Mouse (Mus musculus) heart, embryonic 14.5 days (tissue): Measurements from ENCODE around the gene Gm45713. TPM values are rescaled to one million over a fixed set of nuclear protein-coding genes. Genes with fewer than 3 reads are reported as not detected.

ENCODE experiments used
- ATAC-seq: fragments of 200-750 bp; cut with Nextera tagmentation; 2 replicates; pipeline ENCODE4 v1.8.0; 2017; ENCODE audit warnings: low read depth, moderate TSS enrichment; ENCODE audit not compliant: insufficient number of reproducible peaks, insufficient read depth, low FRiP score
- H3K27ac ChIP-seq, 2 experiments: fragments of 200-500 bp in 1 of 2; fragments of 300-500 bp in 1 of 2; sonication (generic) in 1 of 2; replicated peaks in 1 of 2; 2 replicates each; pipeline ENCODE4 v1.5.1; 2012 to 2014; ENCODE audit warnings: low read depth in 2 of 2, low read length in 2 of 2, control low read depth in 1 of 2, mild to moderate bottlenecking in 1 of 2, mixed read lengths in 1 of 2; ENCODE audit not compliant: control insufficient read depth in 1 of 2, insufficient read depth in 1 of 2
- H3K27me3 ChIP-seq: fragments of 300-500 bp; sonication (generic); 2 replicates; pipeline ENCODE4 v1.6.1; 2014; ENCODE audit warnings: mild to moderate bottlenecking, low read length, control low read depth; ENCODE audit not compliant: control insufficient read depth, insufficient read depth
- H3K36me3 ChIP-seq: fragments of 300-500 bp; sonication (generic); 2 replicates; pipeline ENCODE4 v1.6.1; 2014; ENCODE audit warnings: mild to moderate bottlenecking, control low read depth, low read length, mixed read lengths; ENCODE audit not compliant: control insufficient read depth, insufficient read depth
- H3K4me1 ChIP-seq, 2 experiments: fragments of 200-500 bp in 1 of 2; fragments of 300-500 bp in 1 of 2; sonication (generic) in 1 of 2; 2 replicates each; pipeline ENCODE4 v1.6.1; 2012 to 2014; ENCODE audit warnings: low read length in 2 of 2, control low read depth in 1 of 2, mixed read lengths in 1 of 2; ENCODE audit not compliant: control insufficient read depth in 2 of 2, insufficient read depth in 2 of 2
- H3K4me2 ChIP-seq: fragments of 300-500 bp; sonication (generic); 2 replicates; pipeline ENCODE4 v1.6.1; 2014; ENCODE audit warnings: mild to moderate bottlenecking, low read length
- H3K4me3 ChIP-seq, 2 experiments: fragments of 200-500 bp in 1 of 2; fragments of 300-500 bp in 1 of 2; sonication (generic) in 1 of 2; 2 replicates each; pipeline ENCODE4 v1.5.1; 2012 to 2014; ENCODE audit warnings: low read length in 2 of 2, mild to moderate bottlenecking in 2 of 2, control low read depth in 1 of 2, low read depth in 1 of 2, moderate library complexity in 1 of 2; ENCODE audit not compliant: control insufficient read depth in 1 of 2, insufficient read depth in 1 of 2
- H3K9ac ChIP-seq: fragments of 300-500 bp; sonication (generic); 2 replicates; pipeline ENCODE4 v1.6.1; 2014; ENCODE audit warnings: mild to moderate bottlenecking, low read length
- H3K9me3 ChIP-seq: fragments of 300-500 bp; sonication (generic); 2 replicates; pipeline ENCODE4 v1.6.1; 2016; ENCODE audit warnings: low read length, control low read depth; ENCODE audit not compliant: control insufficient read depth
- WGBS: fragments of 180-500 bp; shearing (Covaris S2); extraction: QIAGEN DNeasy Blood & Tissue Kit; methylation state at CpG from one replicate; pipeline ENCODE4 v1.1.7; 2014; 5-methylcytosine and 5-hydroxymethylcytosine counted together
- microRNA counts: library from miRNA; unstranded; fragments of <30 nt; microRNA quantifications from one replicate; lab custom pipeline; 2016
- microRNA-seq: library from miRNA; unstranded; fragments of <30 nt; microRNA quantifications from one replicate; pipeline ENCODE4, GENCODE M21; 2016
- polyA plus RNA-seq: library from polyadenylated mRNA; unstranded; fragments of >200 nt; fragmentation: Nextera tagmentation; extraction: Ambion mirVana; gene quantifications from 2 replicates; pipeline ENCODE4 v1.2.1, GENCODE M21; 2014

Gene Gm45713
- polyA plus RNA-seq, 1 experiment from 2014 or later = 0.34 TPM

- Histone ChIP-seq H3K4me1 (peaks cover 15 to 19% of the 10 kb centered on the region in 2 experiments), H3K36me3 (peaks cover 46% of the 10 kb centered on the region), H3K9me3 (no peaks in the 10 kb centered on the region), H3K4me2 (no peak overlapping the region), H3K9ac (no peak overlapping the region), H3K27me3 (no peaks in the 10 kb centered on the region), H3K4me3 (no peak overlapping the region), H3K27ac (no peak overlapping the region)
- no peak for ATAC-seq
- WGBS = 88% methylated on average over 14 of the region's 14 CpGs
Observed at GRCm38 (mm10) chr7:45077322-45077721, 58.7 kb downstream of the Gm45713 start.

- H3K4me2 ChIP-seq = no peak overlapping the region
- peaks cover 15 to 19% of the 10 kb centered on the region in 2 experiments for H3K4me1 ChIP-seq
- WGBS = 88% methylated on average over 30 of the region's 30 CpGs
- H3K27me3 ChIP-seq = no peaks in the 10 kb centered on the region
- no peak overlapping the region for H3K27ac ChIP-seq
- ATAC-seq = no peak
- H3K4me3 ChIP-seq = no peak overlapping the region
- no peak overlapping the region for H3K9ac ChIP-seq
- peaks cover 43% of the 10 kb centered on the region for H3K36me3 ChIP-seq
- H3K9me3 ChIP-seq = no peaks in the 10 kb centered on the region
Observed at GRCm38 (mm10) chr7:45076501-45076900, 59.5 kb downstream of the Gm45713 start.

MicroRNA genes within 50 kb of the gene (microRNA counts, 519-probe panel; counts per million panel counts)
- 322 counts per million, percentile 70 among the panel's probes with 10 or more counts for microRNA mmu-miR-150 (lab: Ali Mortazavi, UCI)

Small RNA genes within 50 kb of the gene (microRNA-seq; reads per million reads assigned to microRNA genes)
- gene Mir150 (16.8 reads per million, percentile 29 among the genes with 10 or more reads in this experiment), gene Mir5121 (9.5 reads per million, percentile 21 among the genes with 10 or more reads in this experiment), gene Mir7055 (not detected)

Other genes with a start within 250 kb of the Gm45713 start
- 52.6 and 59.5 TPM in 2 replicates for gene Med25, start 243.5 kb downstream of the Gm45713 start, polyA plus RNA-seq
- 11.9 and 14.5 TPM in 2 replicates for gene Fuz, start 240.2 kb downstream of the Gm45713 start, polyA plus RNA-seq
- 54.0 and 58.8 TPM in 2 replicates for gene Ap2a1, start 206.7 kb downstream of the Gm45713 start, polyA plus RNA-seq
- gene Tsks, start 193.0 kb downstream of the Gm45713 start, polyA plus RNA-seq = not detected in 2 replicates
- gene Cpt1c, start 161.4 kb downstream of the Gm45713 start, polyA plus RNA-seq = 8.0 and 11.1 TPM in 2 replicates
- 134 and 145 TPM in 2 replicates for gene Prmt1, start 149.7 kb downstream of the Gm45713 start, polyA plus RNA-seq
- 57.6 and 60.9 TPM in 2 replicates for gene Irf3, start 138.6 kb downstream of the Gm45713 start, polyA plus RNA-seq
- 34.7 and 35.4 TPM in 2 replicates for gene Bcl2l12, start 137.5 kb downstream of the Gm45713 start, polyA plus RNA-seq
- 36.2 and 36.8 TPM in 2 replicates for gene Scaf1, start 119.9 kb downstream of the Gm45713 start, polyA plus RNA-seq
- 98.6 and 108 TPM in 2 replicates for gene Rras, start 118.3 kb downstream of the Gm45713 start, polyA plus RNA-seq
- gene Prr12, start 83.3 kb downstream of the Gm45713 start, polyA plus RNA-seq = 6.7 and 8.7 TPM in 2 replicates
- 48.5 and 53.8 TPM in 2 replicates for gene Nosip, start 73.8 kb downstream of the Gm45713 start, polyA plus RNA-seq
- 13.4 and 14.5 TPM in 2 replicates for gene Prrg2, start 73.6 kb downstream of the Gm45713 start, polyA plus RNA-seq
- 218 and 262 TPM in 2 replicates for gene Rcn3, start 44.0 kb downstream of the Gm45713 start, polyA plus RNA-seq
- gene Fcgrt, start 32.4 kb downstream of the Gm45713 start, polyA plus RNA-seq = 50.5 and 53.8 TPM in 2 replicates
- 1,053 and 1,103 TPM in 2 replicates for gene Rps11, start 11.8 kb downstream of the Gm45713 start, polyA plus RNA-seq
- gene Rpl13a, start 7.5 kb downstream of the Gm45713 start, polyA plus RNA-seq = 878 and 918 TPM in 2 replicates
- gene Flt3l, start 201 bp upstream of the Gm45713 start, polyA plus RNA-seq = 1.3 and 1.4 TPM in 2 replicates
- 86.3 and 94.5 TPM in 2 replicates for gene Pih1d1, start 18.1 kb upstream of the Gm45713 start, polyA plus RNA-seq
- 27.8 and 31.2 TPM in 2 replicates for gene Aldh16a1, start 18.4 kb upstream of the Gm45713 start, polyA plus RNA-seq
- gene Slc17a7, start 27.7 kb upstream of the Gm45713 start, polyA plus RNA-seq = 5.3 and 7.8 TPM in 2 replicates
- not detected in 2 replicates for gene Gfy, start 43.3 kb upstream of the Gm45713 start, polyA plus RNA-seq
- gene Pth2, start 44.8 kb upstream of the Gm45713 start, polyA plus RNA-seq = 0.61 TPM in 1 of 2 replicates, not detected in the other
- 0.32 and 0.54 TPM in 2 replicates for gene Ccdc155, start 68.7 kb upstream of the Gm45713 start, polyA plus RNA-seq
- gene Dkkl1, start 75.9 kb upstream of the Gm45713 start, polyA plus RNA-seq = 0.65 and 1.7 TPM in 2 replicates
- 106 and 111 TPM in 2 replicates for gene Tead2, start 79.5 kb upstream of the Gm45713 start, polyA plus RNA-seq
- gene Cd37, start 102.9 kb upstream of the Gm45713 start, polyA plus RNA-seq = 1.7 and 1.9 TPM in 2 replicates
- gene Slc6a16, start 104.9 kb upstream of the Gm45713 start, polyA plus RNA-seq = 0.38 TPM in 1 of 2 replicates, not detected in the other
- not detected in 2 replicates for gene Slc6a21, start 141.3 kb upstream of the Gm45713 start, polyA plus RNA-seq
- 11.1 and 12.4 TPM in 2 replicates for gene Trpm4, start 197.5 kb upstream of the Gm45713 start, polyA plus RNA-seq
- 24.1 and 28.3 TPM in 2 replicates for gene Hrc, start 199.1 kb upstream of the Gm45713 start, polyA plus RNA-seq
- 2.7 and 2.8 TPM in 2 replicates for gene Ppfia3, start 230.8 kb upstream of the Gm45713 start, polyA plus RNA-seq
- gene Lin7b, start 234.4 kb upstream of the Gm45713 start, polyA plus RNA-seq = 1.0 and 1.1 TPM in 2 replicates